Mouse (Mus musculus): ENCODE data around the gene Hoxd8.
A peak's percentile ranks its signal among the peaks of the same experiment; 100 is the strongest.

The Hoxd8 gene

DNA sequence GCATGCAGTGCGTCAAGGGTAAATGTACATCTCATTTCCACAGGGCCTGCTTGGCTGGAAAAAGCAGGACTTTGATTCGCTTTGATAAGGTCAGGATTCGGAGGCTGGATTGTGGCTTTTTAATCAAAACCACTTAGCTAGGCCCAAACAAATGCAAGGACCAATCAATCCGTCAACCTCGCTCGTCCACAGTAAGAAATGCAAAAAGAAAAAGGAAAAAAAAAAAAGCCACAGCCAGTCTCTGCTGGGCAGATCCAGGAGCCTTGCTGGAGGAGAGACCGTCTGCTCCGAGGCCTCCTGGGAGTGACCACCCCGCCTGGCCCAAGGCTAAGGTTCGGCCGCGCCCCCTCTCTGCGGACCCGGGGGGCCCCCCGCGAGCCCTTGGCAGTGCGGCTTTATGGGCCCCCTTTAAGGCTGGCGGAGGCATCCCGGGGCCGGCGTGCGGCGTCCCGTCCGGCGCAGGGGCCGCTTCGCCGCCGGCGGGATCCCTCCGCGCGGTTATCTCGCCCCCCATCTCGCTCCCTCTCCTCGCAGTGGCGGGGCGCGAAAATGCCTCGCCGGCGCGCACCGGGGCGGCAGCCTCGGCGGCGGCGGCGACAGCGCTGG lies at the start of gene Hoxd8:
Gene Hoxd8, plus strand, starts transcription at position 223 of the 606 bp plus-strand sequence.
- no peak for DNase-seq (ENCODE audit: low spot score in 2 of 2)

DNA sequence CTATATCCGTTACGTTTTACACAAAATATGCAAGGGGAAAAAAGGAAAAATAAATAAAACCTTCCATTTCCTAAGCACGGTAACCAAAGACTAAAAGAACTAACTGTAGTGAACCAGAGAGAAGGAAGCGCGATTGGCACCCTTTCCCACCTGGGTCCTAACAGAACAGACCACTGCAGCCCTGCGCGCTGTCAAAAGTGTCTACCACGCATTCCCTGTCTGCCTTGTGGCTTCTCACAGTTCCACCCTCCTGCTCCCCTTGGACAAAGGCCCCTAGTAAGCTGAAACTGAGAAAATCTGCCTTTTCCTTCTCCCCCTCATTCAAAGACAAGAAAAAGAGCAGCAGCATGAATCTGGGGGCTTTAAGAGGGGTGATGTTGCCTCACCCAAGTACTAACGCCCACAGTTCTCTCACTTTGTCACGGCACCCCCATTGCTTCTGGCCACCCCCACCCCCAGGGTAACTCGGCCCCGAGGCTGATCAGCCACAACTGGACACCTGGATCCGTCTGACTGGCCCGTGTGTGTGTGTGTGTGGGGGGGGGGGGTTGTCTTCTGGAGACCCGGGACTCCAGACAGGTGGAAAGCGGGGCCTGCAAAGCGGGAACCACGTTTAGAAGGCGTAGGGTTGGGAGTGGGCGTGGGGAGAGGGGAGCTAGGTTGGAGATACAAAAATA lies 49.5 kb upstream of the Hoxd8 start:
- no peak for DNase-seq (ENCODE audit: low spot score in 2 of 2)

DNA sequence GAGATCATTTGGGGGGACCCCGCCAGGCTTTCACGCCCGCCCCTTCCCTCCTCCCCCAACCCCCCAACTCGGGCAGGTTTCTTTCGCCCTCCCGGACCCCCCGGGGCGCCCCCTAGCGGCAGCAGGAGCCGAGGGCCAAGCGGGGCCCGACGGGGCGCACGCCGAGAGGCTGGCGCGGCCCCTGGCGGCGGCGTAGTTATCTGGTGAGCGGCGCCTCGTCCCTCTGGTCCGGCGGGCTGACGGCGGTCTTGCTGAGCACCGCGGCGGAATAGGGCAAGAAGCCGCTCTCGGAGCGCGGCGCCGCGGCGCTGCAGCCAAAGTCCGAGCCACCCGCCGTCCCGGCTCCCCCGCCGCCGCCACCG lies 49.0 kb upstream of the Hoxd8 start:
- no peak for DNase-seq (ENCODE audit: low spot score in 2 of 2)

- DNase-seq (ENCODE audit: low spot score in 2 of 2) = no peak
Measured at GRCm38 (mm10) chr2:74655821-74656631, 48.4 kb upstream of the Hoxd8 start.

DNA sequence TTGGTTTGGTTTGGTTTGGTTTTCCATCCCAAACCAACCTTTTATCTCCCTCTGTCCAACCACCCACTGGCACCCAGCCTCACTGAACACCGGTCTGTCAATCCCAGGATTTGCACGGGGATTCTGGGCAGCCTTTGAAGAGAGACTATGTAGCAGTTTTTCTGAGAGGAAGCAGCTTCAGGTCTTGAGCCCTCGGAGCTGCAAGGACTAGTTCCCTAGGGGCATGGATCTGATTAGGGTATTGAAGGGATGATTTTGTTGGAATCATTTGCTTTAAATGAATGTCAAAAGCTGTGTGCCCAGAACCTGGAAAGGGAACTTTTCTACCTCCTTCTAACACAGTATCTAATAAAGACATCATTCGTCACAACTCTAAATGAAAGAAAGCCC lies 47.8 kb upstream of the Hoxd8 start:
- DNase-seq (ENCODE audit: low spot score in 2 of 2) = no peak

DNA sequence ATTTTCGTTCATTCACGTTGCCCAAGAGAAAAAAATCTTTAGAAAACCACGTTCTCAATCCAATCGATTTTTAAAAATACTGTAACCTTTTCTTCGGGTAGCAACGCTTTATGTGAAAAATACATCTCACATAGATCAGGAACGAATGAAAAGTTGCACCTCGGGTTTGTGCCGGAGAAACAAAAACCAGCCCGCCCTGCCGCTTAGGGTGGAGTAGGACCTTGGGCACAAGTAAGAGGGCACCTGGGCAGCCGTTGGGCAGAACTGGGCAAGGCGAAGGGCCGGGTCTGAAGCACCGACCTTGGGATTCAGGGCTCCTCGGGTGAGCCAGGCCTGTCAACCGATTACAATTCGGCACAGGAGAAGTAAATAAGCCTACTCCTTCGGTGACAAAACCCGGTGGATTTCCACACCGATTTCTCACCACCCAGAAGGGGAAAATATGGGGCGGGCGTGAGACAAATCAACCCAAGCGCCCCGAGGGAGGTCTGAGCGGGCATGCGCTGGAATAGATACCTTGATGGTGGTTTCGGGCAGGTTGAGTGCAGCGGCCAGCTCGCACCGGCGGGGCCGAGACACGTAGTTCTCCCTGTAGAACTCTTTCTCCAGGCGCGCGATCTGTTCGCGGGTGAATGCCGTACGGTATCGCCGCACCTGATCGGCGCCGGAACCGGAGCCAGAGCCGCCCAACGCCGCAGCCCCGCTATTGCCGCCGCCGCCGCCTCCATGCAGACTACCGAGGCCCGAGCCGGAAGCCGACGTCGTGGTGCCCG lies 47.0 kb upstream of the Hoxd8 start:
- DNase-seq (ENCODE audit: low spot score in 2 of 2) = no peak

DNA sequence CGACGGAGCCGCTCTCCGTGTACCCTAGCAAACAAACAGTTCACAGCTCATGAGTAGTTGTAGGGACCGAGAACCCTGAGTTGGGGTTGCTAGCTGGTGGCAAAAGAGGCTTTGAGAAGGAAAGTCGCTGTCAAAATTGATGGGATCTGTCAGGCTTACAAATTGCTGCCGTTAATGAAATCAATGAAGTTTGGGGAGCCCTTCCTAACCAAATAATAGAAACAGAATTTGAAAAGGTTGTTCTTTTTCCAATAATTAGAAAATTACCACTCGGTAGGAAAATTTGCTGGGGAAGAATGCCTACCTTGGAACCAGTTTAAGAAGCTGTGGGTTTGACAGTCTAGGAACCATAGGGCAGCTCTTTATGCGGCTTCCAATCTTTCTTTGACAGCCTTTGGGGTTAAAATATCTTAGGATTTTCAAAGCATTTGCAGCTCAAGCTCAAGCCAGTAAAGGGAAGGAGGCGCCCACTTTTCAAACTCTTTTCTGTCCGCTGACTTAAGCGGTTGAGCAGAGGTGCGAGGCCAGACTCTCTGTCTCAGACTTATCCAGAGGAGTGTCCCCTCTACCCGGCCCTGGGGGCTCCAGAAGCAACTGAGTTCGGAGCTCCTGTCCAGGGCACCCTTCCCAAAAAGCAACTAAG lies 46.3 kb upstream of the Hoxd8 start:
- no peak for DNase-seq (ENCODE audit: low spot score in 2 of 2)

- DNase-seq (ENCODE audit: low spot score in 2 of 2) = no peak
Measured at GRCm38 (mm10) chr2:74658667-74659371, 45.6 kb upstream of the Hoxd8 start.

GRCm38 (mm10) chr2:74659507-74660005 lies 44.9 kb upstream of the Hoxd8 start, which contains the start of gene Evx2:
Evx2 (minus strand) TSS chr2:74659557.
- no peak for DNase-seq (ENCODE audit: low spot score in 2 of 2)

DNA sequence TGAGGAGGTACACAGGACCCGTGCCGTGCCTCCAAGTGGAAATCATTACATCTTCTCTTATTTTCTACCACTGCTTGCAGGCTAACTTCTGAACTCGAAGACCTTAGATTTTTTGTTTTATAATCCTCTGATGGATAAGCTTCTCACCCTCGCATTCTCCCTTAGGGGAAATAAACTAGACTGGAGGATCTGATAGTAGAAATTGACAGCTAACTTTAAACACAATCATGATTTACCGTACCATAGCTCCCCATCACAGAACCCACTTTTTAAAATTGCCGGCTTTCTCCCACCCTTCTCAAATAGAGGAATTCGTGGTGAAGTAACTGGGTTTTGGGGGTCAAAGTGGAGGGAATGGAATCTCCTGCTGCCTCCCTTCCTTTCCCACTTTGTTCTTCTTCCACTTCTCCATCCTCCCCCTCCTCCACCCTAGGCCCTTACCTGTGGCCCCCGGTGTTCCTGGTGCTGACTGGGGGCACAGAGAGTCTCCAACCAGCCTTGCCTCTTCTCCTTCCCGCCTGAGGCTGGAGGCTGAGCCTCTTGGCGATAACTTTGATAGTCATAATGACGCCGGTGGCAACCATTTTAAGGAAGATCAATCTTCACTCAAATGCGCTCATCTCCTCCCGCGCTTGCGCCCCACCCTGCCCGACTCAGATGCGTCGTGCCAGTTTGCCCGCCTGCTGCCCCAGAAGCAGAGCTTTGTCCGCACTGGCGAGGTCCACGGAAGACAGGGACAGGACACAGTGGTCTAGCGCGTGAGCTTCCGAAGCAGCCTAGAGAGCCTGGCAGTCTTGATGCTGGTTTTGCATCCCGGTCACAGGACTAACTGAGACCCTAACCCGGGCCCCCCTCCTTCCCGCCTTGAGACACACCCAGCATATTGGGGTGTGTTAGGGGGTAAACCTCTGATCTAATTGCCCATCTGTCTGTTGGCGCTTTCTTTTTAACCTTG lies 43.7 kb upstream of the Hoxd8 start:
- no peak for DNase-seq (ENCODE audit: low spot score in 2 of 2)

DNA sequence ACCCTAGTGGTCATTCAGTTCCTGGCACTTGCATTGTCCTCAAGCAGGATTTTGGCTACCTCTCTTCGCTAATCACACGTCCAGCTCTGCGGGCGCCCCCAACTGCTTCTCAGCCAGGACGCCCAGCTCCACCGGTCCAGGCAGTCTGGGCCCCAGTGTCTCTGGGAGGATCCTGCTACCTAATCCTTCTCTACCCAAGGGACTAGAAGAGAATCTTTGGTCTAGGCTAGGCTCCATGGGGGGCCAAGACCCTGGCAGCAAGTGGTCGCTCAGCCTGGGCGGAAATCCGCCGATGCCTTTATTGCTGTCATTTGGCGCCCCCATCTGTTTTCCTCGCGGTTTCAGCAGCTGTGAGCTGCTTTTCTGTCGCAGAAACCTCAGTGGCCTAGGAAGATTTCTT lies 42.7 kb upstream of the Hoxd8 start:
- DNase-seq (ENCODE audit: low spot score in 2 of 2) = peak in 1 of 2 experiments; percentile 61

- DNase-seq (ENCODE audit: low spot score in 2 of 2) = peak; percentile 66 to 69
Measured at GRCm38 (mm10) chr2:74663291-74663925, 41.0 kb upstream of the Hoxd8 start.

GRCm38 (mm10) chr2:74666411-74666810 lies 38.0 kb upstream of the Hoxd8 start:
- no peak for DNase-seq (ENCODE audit: low spot score in 2 of 2)

DNA sequence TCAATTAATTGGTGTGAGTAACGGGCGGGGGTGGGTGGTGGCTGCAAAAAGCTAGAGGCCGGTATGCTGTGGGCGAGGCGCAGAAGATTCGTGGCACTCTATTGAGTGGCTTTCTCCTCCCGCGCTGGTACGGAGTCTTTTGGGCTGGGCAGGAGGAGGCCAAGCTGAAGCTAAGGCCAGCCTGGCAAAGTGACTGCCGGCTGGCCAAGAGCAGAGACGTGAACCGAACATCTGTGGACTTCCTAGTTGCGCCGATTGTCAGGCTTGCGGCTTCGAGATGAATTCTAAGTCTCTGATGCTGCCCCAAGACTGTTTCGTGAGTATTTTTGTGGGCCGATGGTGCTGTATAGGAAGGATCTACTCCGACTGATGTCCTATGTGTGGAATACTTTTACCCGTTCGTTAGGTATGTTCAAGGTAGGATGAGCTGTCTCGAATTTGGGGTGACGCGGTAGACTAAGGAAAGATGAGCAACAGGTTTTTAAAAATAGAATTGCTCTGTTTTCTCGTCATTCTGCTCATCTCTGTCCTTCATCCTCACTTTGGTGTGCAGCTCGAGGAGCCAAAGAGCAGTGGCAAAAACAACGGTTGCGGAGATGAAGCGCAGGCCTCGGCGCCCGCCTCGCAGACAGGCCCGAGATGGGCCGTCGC lies 37.1 kb upstream of the Hoxd8 start:
- no peak for DNase-seq (ENCODE audit: low spot score in 2 of 2)

DNA sequence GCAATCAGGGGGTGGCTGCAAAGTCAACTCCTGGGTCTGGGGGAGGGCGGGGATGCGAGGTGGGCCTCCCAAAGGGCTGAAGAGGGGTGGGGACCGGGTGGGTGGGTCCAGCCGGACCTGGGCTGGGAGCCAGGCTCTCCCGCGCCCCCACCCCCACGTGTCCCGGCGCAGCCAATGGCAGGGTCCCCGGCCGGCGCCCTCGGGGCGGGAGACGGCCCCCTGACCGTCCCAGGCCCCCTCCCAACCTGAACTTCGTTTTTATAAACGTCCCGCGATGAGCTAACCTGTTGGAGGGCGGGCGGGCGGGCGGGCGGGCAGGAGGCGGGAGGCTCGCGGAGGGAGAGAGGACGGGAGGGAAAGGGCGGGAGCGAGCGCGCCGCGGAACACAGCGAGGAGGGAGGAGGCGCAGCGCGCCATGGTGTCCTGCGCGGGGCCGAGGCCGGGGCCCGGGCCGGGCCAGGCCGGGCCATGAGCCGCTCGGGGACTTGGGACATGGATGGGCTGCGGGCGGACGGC lies 36.5 kb upstream of the Hoxd8 start, which contains the start of gene Hoxd13:
Gene Hoxd13, plus strand, starts transcription at position 469 of the 516 bp plus-strand sequence.
- no peak for DNase-seq (ENCODE audit: low spot score in 2 of 2)

GRCm38 (mm10) chr2:74668370-74669229 lies 35.8 kb upstream of the Hoxd8 start:
- DNase-seq (ENCODE audit: low spot score in 2 of 2) = no peak

GRCm38 (mm10) chr2:74669230-74669578 lies 35.2 kb upstream of the Hoxd8 start:
- DNase-seq (ENCODE audit: low spot score in 2 of 2) = no peak
